ENCODE assay signal across 17 mouse cellular contexts in genomic region chr7:96619930-96620472, GRCm38 (mm10).
"Had no signal": no experiment of that assay in that cellular context is flagged by ENCODE, and none has a peak within 500 bp of the region (broad histone marks: within the 10 kb centered on the region; RNA-seq: fewer than 3 reads in every experiment).

No protein-coding gene starts in this region.

- H3K4me2 ChIP-seq: liver, embryonic 15.5 days; lung, embryonic 15.5 days; midbrain, embryonic 12.5 days; neural tube, embryonic 12.5 days; stomach, embryonic 15.5 days had no signal

- H3K9me3 ChIP-seq: liver, embryonic 15.5 days; lung, embryonic 15.5 days; midbrain, embryonic 12.5 days; neural tube, embryonic 12.5 days; stomach, embryonic 15.5 days had no signal

- H3K27ac ChIP-seq: liver, embryonic 15.5 days; lung, embryonic 15.5 days; macrophage; midbrain, embryonic 12.5 days; neural tube, embryonic 12.5 days; stomach, embryonic 15.5 days; stomach, postnatal 0 days had no signal

- ATAC-seq: liver, postnatal 0 days; lung, postnatal 0 days had no signal

- DNase-seq: liver, postnatal 0 days; lung, adult 2 months; lung, postnatal 14 days; lung, postnatal 36 days; midbrain, embryonic 14.5 days; right cerebral cortex, postnatal 14 days; thymus, adult 18-20 months; thymus, postnatal 36 days had no signal

- H3K4me3 ChIP-seq: liver, embryonic 15.5 days; lung, embryonic 15.5 days; megakaryocyte, embryonic 14.5 days; midbrain, embryonic 12.5 days; neural tube, embryonic 12.5 days; stomach, embryonic 15.5 days had no signal

- H3K4me1 ChIP-seq: liver, embryonic 15.5 days; lung, embryonic 15.5 days; megakaryocyte, embryonic 14.5 days; midbrain, embryonic 12.5 days; neural tube, embryonic 12.5 days; stomach, embryonic 15.5 days had no signal

- H3K9ac ChIP-seq: liver, embryonic 15.5 days; liver, postnatal 0 days; lung, embryonic 15.5 days; midbrain, embryonic 12.5 days; neural tube, embryonic 12.5 days; stomach, embryonic 15.5 days had no signal

- H3K27me3 ChIP-seq: liver, embryonic 15.5 days; lung, embryonic 15.5 days; midbrain, embryonic 12.5 days; neural tube, embryonic 12.5 days; stomach, embryonic 15.5 days had no signal

- H3K36me3 ChIP-seq: liver, embryonic 15.5 days; lung, embryonic 15.5 days; midbrain, embryonic 12.5 days; neural tube, embryonic 12.5 days; stomach, embryonic 15.5 days had no signal
